Mouse (Mus musculus): ENCODE data around the gene Pou1f1. TPM values are rescaled to one million over a fixed set of nuclear protein-coding genes. Genes with fewer than 3 reads are reported as not detected.

The Pou1f1 gene
- total and polyA plus RNA-seq, 3 experiments = not detected

- TF ChIP-seq MAFK (IDR thresholded peaks at IDR 0.05; ENCODE audit: borderline replicate concordance, low read depth, low read length) (no peak), GATA1 (IDR thresholded peaks at IDR 0.05; ENCODE audit: low read depth, low read length) (no peak), CHD2 (IDR thresholded peaks at IDR 0.05; ENCODE audit: low read length) (no peak), MAX (IDR thresholded peaks at IDR 0.05; ENCODE audit: low read length) (no peak), EP300 (IDR thresholded peaks at IDR 0.05; ENCODE audit: low read depth in 1 of 2, low read length in 2 of 2) (no peak), POLR2AphosphoS5 (IDR thresholded peaks at IDR 0.05; ENCODE audit: borderline replicate concordance, low read depth, low read length) (no peak), KAT2A (conservative IDR thresholded peaks at IDR 0.05; ENCODE audit: low read depth, low read length) (no peak), POLR2A (IDR thresholded peaks at IDR 0.05; ENCODE audit: control insufficient read depth in 1 of 2, insufficient read depth in 1 of 2, low read depth in 1 of 2, low read length in 2 of 2, poor library complexity in 1 of 2) (no peak), NRF1 (IDR thresholded peaks at IDR 0.05; ENCODE audit: insufficient read depth, low read depth, low read length, poor library complexity, severe bottlenecking) (no peak), NELFE (IDR thresholded peaks at IDR 0.05; ENCODE audit: low read depth, low read length) (no peak), MAZ (IDR thresholded peaks at IDR 0.05; ENCODE audit: low read depth, low read length) (no peak), TCF12 (IDR thresholded peaks at IDR 0.05; ENCODE audit: low read depth, low read length) (no peak), ELF1 (IDR thresholded peaks at IDR 0.05; ENCODE audit: low read depth, low read length) (no peak), CTCF (IDR thresholded peaks at IDR 0.05 in 2 of 3, conservative IDR thresholded peaks at IDR 0.05 in 1 of 3; ENCODE audit: control insufficient read depth in 1 of 3, insufficient read depth in 1 of 3, low read depth in 2 of 3, low read length in 3 of 3, poor library complexity in 1 of 3, severe bottlenecking in 1 of 3) (no peak), BHLHE40 (IDR thresholded peaks at IDR 0.05; ENCODE audit: borderline replicate concordance, low read depth, low read length) (no peak), CHD1 (IDR thresholded peaks at IDR 0.05; ENCODE audit: low read depth, low read length) (no peak), E2F4 (IDR thresholded peaks at IDR 0.05; ENCODE audit: borderline replicate concordance, low read depth, low read length) (no peak)
- Histone ChIP-seq H3K4me3 (ENCODE audit: control insufficient read depth in 1 of 2, insufficient read depth in 1 of 2, low read depth in 2 of 2, low read length in 2 of 2) (no peak overlapping the region), H3K4me1 (ENCODE audit: control insufficient read depth in 1 of 2, insufficient read depth in 2 of 2, low read length in 2 of 2) (no peaks in the 10 kb centered on the region), H3K36me3 (ENCODE audit: control insufficient read depth in 1 of 2, insufficient read depth in 2 of 2, low read length in 2 of 2) (no peaks in the 10 kb centered on the region), H3K27me3 (ENCODE audit: control insufficient read depth in 1 of 2, insufficient read depth in 2 of 2, low read length in 2 of 2) (peaks cover 0 to 1% of the 10 kb centered on the region in 2 experiments; a peak in 2 of 4 replicates), H3K27ac (ENCODE audit: control insufficient read depth, low read depth, low read length) (no peak overlapping the region), H3K79me2 (ENCODE audit: control insufficient read depth, insufficient read depth, low read length, poor library complexity) (no peaks in the 10 kb centered on the region), H3K9me3 (replicated peaks; ENCODE audit: insufficient read depth, low read length) (no peaks in the 10 kb centered on the region), H3K9ac (ENCODE audit: control insufficient read depth, low read depth, low read length, poor library complexity, severe bottlenecking) (no peak overlapping the region)
- DNase-seq (ENCODE audit: low read depth, low spot score) = no peak
These were observed 11.4 kb downstream of the Pou1f1 start for GRCm38 (mm10) chr16:65531663-65532062.

DNA sequence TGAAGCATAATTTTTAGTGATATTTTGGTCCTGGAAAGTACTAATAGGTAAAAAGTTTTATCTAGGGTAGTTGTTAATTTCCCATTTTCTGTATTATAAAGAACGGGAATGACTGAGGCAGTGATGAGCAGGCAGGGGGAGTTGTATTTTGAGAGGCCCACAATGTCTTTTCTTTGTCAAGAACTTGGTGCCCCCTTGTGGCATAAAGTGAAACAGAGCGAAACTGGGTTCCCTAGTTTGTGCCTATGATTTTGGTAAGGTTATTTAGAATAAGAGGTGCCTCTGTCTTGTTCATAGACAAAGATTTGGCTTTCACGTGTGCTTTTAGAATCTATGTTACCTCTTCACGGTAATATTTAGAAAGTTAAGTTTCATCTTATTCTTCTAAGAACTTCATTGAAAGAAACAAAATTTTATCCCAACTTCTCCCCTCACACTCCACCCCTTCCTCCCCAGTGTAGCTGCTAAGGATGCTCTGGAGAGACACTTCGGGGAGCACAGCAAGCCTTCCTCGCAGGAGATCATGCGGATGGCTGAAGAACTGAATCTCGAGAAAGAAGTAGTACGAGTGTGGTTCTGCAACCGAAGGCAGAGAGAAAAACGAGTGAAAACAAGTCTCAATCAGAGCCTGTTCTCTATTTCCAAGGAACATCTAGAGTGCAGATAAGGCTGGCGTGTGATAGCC is 13.1 kb downstream of the Pou1f1 start:
- TF ChIP-seq POLR2AphosphoS5 (IDR thresholded peaks at IDR 0.05; ENCODE audit: borderline replicate concordance, low read depth, low read length) (no peak), RCOR1 (IDR thresholded peaks at IDR 0.05; ENCODE audit: low read depth, low read length) (peak; percentile 49; the same call in 1 of the 2 replicates), RAD21 (IDR thresholded peaks at IDR 0.05; ENCODE audit: low read depth, low read length) (peak; percentile 65), SMC3 (IDR thresholded peaks at IDR 0.05; ENCODE audit: low read depth, low read length) (peak; percentile 56), GATA1 (IDR thresholded peaks at IDR 0.05; ENCODE audit: low read depth, low read length) (no peak), BHLHE40 (IDR thresholded peaks at IDR 0.05; ENCODE audit: borderline replicate concordance, low read depth, low read length) (no peak), CTCF (IDR thresholded peaks at IDR 0.05 in 2 of 3, conservative IDR thresholded peaks at IDR 0.05 in 1 of 3; ENCODE audit: control insufficient read depth in 1 of 3, insufficient read depth in 1 of 3, low read depth in 2 of 3, low read length in 3 of 3, poor library complexity in 1 of 3, severe bottlenecking in 1 of 3) (peak; percentile 33 to 68 (median 52); a peak in 5 of 6 replicates), ZC3H11A (IDR thresholded peaks at IDR 0.05; ENCODE audit: low read depth, low read length) (peak; percentile 24; the same call in 1 of the 2 replicates)
- Histone ChIP-seq H3K9me3 (replicated peaks; ENCODE audit: insufficient read depth, low read length) (no peaks in the 10 kb centered on the region), H3K27ac (ENCODE audit: control insufficient read depth, low read depth, low read length) (no peak overlapping the region), H3K9ac (ENCODE audit: control insufficient read depth, low read depth, low read length, poor library complexity, severe bottlenecking) (no peak overlapping the region), H3K4me1 (ENCODE audit: control insufficient read depth in 1 of 2, insufficient read depth in 2 of 2, low read length in 2 of 2) (no peaks in the 10 kb centered on the region), H3K27me3 (ENCODE audit: control insufficient read depth in 1 of 2, insufficient read depth in 2 of 2, low read length in 2 of 2) (peaks cover 0 to 1% of the 10 kb centered on the region in 2 experiments; a peak in 2 of 4 replicates), H3K79me2 (ENCODE audit: control insufficient read depth, insufficient read depth, low read length, poor library complexity) (no peaks in the 10 kb centered on the region), H3K4me3 (ENCODE audit: control insufficient read depth in 1 of 2, insufficient read depth in 1 of 2, low read depth in 2 of 2, low read length in 2 of 2) (no peak overlapping the region), H3K36me3 (ENCODE audit: control insufficient read depth in 1 of 2, insufficient read depth in 2 of 2, low read length in 2 of 2) (no peaks in the 10 kb centered on the region)
- DNase-seq (ENCODE audit: low read depth, low spot score) = peak; percentile 70
